Mouse (Mus musculus): ENCODE data around the gene Ubqln1.

Ubqln1 gene

GRCm38 (mm10) chr13:58197981-58198640 lies 17.3 kb downstream of the Ubqln1 start:
- DNase-seq, result peak; percentile 20 to 26

DNA sequence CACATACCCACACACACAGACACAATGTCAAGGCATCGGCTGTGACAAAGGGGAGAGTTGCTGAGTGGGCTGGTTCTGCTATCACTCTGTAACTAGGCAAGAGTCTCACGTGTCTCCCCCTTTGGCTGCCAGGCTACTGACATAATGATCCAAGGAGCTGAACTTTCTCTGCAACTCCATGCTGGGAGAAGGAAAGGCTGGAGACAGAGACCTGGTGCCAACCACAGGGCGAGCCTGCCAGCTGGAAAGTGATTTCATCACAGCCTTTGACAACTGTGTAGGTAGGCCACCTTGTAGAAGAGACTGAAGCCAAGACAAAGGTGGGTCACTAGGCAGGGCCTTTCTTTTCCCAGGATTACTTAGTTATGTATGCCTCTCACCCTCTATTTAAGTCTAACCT lies 18.2 kb downstream of the Ubqln1 start:
- DNase-seq, result no peak

- no peak for DNase-seq
Observed at GRCm38 (mm10) chr13:58194908-58195307, 20.5 kb downstream of the Ubqln1 start.

DNA sequence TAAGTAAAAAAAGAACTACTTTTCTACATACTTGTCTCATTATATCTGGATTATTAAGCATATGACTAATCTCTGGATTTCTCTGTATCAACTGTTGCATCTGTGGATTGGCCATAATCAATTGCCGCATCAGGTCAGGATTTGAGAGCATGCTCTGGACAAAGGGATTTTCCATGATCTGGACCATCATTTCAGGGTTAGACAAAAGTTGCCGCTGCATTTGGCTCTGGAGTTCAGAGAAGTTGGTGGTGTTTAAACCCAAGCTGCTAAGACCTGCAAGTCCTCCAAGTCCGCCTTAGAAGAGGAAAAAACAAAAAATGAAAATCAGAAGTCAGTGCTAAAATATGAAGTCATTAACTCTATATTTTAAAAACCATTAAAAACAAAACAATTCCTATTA lies 22.2 kb downstream of the Ubqln1 start:
- no peak for DNase-seq

GRCm38 (mm10) chr13:58192146-58192545 lies 23.3 kb downstream of the Ubqln1 start:
- DNase-seq, result no peak

GRCm38 (mm10) chr13:58191516-58191915 lies 23.9 kb downstream of the Ubqln1 start:
- DNase-seq, result no peak

DNA sequence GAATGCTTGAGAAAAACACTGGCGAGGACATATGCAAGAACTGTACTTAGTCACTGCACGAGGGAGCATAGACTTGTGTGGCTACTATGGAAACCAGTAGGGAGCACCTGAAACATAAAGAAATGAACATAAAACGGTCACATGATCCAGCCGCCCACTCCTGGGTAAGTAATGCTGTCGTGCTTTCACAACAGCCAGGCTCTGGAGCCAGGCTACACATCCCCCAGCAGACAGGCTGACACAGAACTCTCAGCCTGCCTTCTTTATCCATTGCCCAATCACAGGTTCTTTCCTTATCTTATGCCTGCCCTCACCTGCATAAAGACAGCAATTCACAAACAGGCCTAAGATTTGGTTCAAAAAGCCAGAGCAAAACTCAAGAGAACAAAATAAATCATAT lies 26.0 kb downstream of the Ubqln1 start:
- DNase-seq, result no peak

GRCm38 (mm10) chr13:58188412-58188811 lies 27.0 kb downstream of the Ubqln1 start:
- DNase-seq, result peak; percentile 97

DNA sequence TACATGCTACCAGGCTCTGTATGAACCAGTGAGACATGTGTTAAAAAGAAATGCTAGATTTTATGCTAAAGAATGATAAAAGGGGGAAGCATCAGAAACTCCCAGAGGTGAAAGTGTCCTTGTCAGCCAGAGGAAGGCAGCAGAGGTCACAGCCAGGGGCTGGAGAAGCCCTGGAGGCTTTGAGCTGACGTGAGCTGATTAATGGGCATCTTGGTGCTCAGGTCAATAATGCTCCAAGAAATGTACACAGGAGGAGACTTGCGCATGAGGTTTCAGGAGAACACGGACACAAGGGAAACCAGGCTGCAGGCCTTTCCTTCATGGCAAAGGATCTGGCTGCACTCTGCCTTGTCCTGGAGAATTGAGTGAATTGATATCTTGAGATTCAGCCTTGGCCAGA lies 27.7 kb downstream of the Ubqln1 start:
- no peak for DNase-seq

DNA sequence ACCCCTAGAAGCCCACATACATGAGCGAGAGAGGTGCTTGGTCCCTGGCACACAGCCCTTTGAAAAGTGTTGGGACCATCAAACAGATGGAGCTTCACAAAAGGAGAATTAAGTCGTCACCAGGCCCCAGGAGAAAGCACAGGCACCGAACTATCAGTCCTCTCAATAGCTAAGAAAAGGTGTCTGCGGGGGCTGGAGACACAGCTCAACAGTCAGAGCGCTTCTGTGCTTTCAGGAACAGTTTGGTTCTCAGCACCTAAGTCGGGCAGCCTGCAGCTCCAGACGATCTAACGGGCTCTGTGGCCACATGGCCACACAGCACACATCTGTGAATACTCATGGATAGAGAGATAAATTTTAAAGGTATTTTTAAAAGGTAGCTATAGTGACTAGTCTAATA lies 29.2 kb downstream of the Ubqln1 start:
- no peak for DNase-seq

DNA sequence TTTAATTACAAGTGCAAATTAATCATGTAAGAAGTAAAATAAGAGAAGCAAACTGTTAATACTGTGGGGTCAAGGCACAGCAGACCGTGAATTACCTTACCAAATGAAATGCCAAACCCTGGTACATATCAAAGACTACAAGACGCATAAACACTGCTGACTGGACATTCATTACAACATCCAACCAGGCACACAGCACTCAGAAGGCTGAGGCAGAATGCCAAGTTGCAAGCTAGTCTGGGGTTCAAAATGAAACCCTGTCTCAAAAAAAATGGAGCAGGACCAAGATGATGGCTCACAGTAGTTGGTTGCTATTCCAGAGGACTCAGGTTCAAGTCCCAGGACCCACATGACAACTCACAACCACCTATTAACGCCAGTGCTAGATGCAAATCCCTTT lies 31.3 kb downstream of the Ubqln1 start:
- DNase-seq, result no peak

GRCm38 (mm10) chr13:58181607-58182551 lies 33.6 kb downstream of the Ubqln1 start:
- DNase-seq, result no peak

GRCm38 (mm10) chr13:58177511-58178208 lies 37.8 kb downstream of the Ubqln1 start:
- peak; percentile 99 for DNase-seq

DNA sequence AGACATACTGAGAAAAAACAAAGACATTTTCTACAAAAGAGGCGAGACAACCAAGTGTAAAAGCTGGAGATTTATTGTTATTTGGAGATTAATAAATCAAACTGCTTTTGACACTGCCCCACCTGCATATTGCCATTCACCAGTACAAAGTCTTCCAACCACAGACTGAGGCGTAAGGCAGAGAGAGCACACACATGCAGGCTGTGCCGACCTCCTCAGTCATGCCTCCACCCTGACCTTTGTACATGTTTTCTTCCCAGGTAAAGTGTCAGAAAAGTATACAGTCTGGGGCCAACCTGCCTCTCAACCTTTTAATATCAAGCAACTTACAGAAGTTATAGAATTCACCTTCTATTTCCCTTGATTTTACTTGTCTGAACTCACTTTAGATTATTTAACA lies 39.3 kb downstream of the Ubqln1 start:
- no peak for DNase-seq

- DNase-seq, result no peak
Observed at GRCm38 (mm10) chr13:58168119-58168518, 47.3 kb downstream of the Ubqln1 start.

DNA sequence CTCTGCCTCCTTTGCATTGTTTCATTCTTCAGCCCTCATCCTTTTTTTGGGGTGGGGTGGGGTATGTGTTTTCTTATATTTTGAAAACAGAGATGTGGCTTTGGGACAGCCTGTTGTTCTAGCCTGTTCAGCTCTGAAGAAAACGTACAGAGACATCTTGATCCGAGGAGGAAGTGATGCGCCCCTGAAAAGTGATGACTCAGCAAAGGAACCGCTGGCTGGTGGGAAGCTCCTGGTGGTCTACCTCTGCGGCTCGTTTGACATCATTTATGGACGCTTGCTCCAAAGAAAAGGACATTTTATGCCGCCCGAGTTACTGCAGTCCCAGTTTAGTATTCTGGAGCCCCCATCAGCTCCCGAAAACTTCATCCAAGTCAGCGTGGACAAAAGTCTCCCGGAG lies 52.1 kb downstream of the Ubqln1 start:
- DNase-seq, result no peak

DNA sequence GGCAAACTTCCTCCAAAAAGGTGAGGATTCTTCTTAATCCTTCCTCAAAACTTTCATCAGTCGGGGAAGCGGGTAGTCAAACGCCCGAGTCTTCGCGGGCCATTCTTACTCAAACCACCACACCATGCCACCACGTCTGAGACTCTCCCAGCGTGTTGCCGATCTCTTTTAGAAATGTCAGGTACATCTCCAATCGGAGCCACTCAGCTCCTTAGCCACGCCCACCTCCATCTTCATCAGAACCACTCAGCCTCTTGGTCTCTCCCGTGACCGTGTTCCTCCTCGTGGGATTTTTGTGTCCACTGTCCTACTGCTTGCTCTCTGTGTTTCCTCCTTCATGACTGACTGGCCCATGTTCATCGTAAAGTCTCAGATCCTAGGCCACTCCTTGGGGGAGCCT lies 54.7 kb downstream of the Ubqln1 start:
- DNase-seq, result no peak

DNA sequence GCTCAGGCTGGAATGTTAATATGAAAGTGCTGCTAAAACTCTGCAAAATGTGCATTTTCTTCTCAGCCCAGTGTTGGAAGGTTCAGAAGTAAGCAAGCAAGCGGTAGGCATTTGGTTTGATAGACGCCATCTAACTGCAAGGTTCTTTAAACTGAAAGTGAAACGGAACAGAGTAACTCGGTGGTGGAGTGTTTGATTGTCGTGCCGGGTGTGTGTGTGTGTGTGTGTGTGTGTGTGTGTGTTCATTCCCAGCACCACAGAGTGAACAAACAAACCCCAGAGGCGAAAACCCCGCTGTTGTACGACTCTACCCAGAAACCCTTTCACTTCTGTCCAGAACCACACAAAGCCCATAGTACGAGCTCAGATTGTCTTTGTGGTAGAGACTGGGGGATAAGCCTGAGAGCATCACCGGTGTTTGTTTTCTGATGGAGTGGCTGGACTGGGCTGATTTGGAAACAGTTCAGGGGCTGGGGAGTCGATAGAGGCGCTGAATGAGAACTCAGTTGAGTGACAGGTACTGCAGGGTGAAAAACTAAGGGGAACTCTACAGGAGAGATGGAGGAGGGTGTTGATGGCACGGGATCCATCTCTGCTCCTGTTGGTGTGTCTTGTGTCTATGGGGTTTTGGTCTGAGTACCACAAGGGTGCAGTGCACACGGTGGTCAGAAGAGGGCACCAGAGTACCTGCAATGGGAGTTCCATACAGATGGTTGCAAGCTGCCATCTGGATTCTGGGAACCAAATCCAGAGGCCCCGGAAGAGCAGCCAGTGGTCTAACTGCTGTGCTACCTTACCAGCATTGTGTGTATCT lies 57.1 kb downstream of the Ubqln1 start:
- DNase-seq, result peak; percentile 90 to 91

GRCm38 (mm10) chr13:58157447-58158098 lies 57.9 kb downstream of the Ubqln1 start, which contains the start of gene Idnk:
Gene Idnk, plus strand, starts transcription at chr13:58157649.
- peak; percentile 75 to 78 for DNase-seq

- peak in 1 of 2 experiments; percentile 14 for DNase-seq
Observed at GRCm38 (mm10) chr13:58157036-58157435, 58.4 kb downstream of the Ubqln1 start.

- peak; percentile 35 to 40 for DNase-seq
Observed at GRCm38 (mm10) chr13:58156031-58156430, 59.4 kb downstream of the Ubqln1 start.

DNA sequence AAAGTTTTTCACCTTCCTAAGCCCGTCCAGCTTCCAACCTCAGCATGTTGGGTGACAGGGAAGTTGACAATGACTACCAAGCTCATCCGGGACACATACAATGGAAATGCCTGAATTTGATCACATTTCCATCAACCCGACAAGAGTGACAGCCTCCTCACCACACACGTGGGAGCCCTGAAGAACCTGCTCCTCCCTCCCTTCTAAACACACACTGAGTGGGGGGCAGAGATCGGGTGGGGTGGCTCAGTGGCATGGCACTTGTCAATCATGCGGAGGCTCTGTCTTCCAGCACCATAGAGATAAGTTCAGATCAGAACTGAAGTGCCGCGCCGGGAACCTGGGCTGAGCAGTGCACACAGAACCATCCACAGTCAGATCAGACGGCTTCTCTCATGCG lies 65.0 kb downstream of the Ubqln1 start:
- DNase-seq, result no peak
